Mouse (Mus musculus): ENCODE measurements around the gene Tmem59.
A peak's percentile ranks its signal among the peaks of the same experiment; 100 is the strongest.

The Tmem59 gene

GRCm38 (mm10) chr4:107238253-107238652 lies 60.1 kb downstream of the Tmem59 start:
- DNase-seq (ENCODE audit: inconsistent age in 2 of 2, low spot score in 1 of 2): no peak

- no peak for DNase-seq (ENCODE audit: inconsistent age in 2 of 2, low spot score in 1 of 2)
Observed at GRCm38 (mm10) chr4:107240196-107240595, 62.0 kb downstream of the Tmem59 start.

- no peak for DNase-seq (ENCODE audit: inconsistent age in 2 of 2, low spot score in 1 of 2)
Observed at GRCm38 (mm10) chr4:107243365-107244333, 65.5 kb downstream of the Tmem59 start.

- peak in 1 of 2 experiments; percentile 56 for DNase-seq (ENCODE audit: inconsistent age in 2 of 2, low spot score in 1 of 2)
Observed at GRCm38 (mm10) chr4:107245368-107245767, 67.2 kb downstream of the Tmem59 start.

- no peak for DNase-seq (ENCODE audit: inconsistent age in 2 of 2, low spot score in 1 of 2)
Observed at GRCm38 (mm10) chr4:107246040-107246439, 67.8 kb downstream of the Tmem59 start.

- no peak for DNase-seq (ENCODE audit: inconsistent age in 2 of 2, low spot score in 1 of 2)
Observed at GRCm38 (mm10) chr4:107247110-107247509, 68.9 kb downstream of the Tmem59 start.

GRCm38 (mm10) chr4:107248061-107248460 lies 69.9 kb downstream of the Tmem59 start:
- DNase-seq (ENCODE audit: inconsistent age in 2 of 2, low spot score in 1 of 2): no peak

GRCm38 (mm10) chr4:107249471-107249870 lies 71.3 kb downstream of the Tmem59 start:
- no peak for DNase-seq (ENCODE audit: inconsistent age in 2 of 2, low spot score in 1 of 2)

- DNase-seq (ENCODE audit: inconsistent age in 2 of 2, low spot score in 1 of 2): peak; percentile 20 to 84
Observed at GRCm38 (mm10) chr4:107250494-107250893, 72.3 kb downstream of the Tmem59 start.

All from adrenal gland, adult (tissue).